Mouse (Mus musculus) adrenal gland, postnatal 25 days (tissue): Measurements from ENCODE around the gene Mfsd12. TPM values are rescaled to one million over a fixed set of nuclear protein-coding genes. Genes with fewer than 3 reads are reported as not detected.

Experiments
- DNase-seq: peaks from one replicate; pipeline ENCODE4 v3.0.0; 2021; ENCODE audit warnings: mixed read lengths
- total RNA-seq: library from RNA; stranded (reverse); gene quantifications from 2 replicates; pipeline ENCODE4 v1.2.3, GENCODE M21; 2021

Gene Mfsd12
- total RNA-seq, 1 experiment from 2014 or later = 21.6 TPM

DNA sequence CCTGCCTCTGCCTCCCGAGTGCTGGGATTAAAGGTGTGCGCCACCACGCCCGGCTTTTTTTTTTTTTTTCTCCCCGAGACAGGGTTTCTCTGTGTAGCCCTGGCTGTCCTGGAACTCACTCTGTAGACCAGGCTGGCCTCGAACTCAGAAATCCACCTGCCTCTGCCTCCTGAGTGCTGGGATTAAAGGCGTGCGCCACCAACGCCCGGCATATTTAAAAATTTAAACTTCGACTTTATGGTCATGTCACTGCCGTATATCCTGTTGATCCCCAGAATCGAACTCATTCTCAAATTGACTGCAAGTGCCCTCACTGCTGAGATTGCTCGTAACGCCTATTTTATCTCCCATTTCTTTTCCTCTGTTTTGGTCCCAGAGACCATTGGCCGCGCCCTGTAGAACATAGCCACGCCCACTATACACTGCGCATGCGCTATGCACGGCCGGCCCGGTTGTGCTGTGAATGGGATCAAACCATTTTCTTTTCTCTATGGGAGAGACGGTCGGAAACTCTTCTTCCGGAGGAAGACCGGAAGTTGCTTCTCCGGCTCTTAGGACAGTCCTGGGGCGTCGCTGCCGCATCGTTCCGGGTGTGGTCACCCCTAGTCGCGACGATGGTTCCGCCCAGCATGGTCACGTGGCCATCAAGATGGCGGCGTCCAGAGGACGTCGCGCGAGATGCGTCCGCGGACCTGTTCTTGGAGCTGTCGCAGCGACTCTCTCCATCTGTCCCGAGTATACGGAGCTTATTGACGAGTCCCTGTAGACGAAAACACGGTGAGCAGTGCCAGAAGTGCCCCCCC lies 26.7 kb downstream of the Mfsd12 start, which contains the start of the genes Dohh and Gm48551:
Gene Dohh (plus strand): TSS at position 627 of the 803 bp plus-strand sequence.
Gene Gm48551 (plus strand): TSS at position 665 of the 803 bp plus-strand sequence.
- DNase-seq = peak; percentile 99

DNA sequence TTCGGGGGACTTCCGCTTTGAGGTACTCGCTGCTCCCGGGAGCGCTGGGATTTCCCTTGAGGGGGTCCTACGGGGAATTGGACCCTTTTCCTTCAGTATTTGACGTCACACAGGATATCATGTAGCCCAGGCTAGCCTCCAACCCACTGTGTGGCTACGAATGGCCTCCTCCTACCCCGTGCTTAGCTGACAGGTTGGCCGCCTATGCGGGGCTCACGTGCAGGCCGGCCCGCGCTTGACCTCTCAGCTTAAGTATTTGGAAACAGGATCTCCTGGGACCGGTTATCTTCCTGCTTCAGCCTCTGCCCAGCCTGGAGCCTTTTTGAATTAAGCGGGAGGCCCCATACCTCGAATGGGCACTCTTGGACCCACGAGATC lies 27.3 kb downstream of the Mfsd12 start:
- no peak for DNase-seq

DNA sequence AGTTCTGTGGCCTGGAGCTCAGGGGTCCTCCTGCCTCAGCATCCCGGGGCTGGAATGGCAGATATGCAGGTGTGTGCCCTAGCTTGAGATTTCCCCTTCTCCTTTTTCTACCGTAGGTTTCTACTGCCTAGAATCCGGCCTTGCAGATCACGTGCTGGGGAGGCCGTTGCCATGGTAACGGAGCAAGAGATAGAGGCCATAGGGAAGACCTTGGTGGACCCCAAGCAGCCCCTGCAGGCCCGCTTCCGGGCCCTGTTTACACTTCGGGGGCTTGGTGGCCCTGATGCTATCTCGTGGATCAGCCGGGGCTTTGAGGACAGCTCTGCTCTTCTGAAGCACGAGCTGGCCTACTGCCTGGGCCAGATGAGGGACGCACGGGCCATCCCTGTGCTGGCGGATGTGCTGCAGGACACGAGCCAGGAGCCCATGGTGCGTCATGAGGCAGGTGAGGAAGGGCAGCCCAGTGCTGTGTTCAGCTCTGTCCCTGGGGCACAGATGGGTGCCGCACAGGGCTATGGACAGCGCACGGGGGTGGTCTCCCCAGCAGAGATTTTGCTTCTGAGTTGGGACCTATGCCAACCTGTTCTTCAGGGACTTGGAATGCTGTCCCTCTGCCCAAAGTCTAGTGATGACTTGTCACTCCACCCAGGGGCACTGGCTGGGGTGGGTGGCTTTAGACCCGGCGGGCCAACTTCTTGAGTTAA lies 28.5 kb downstream of the Mfsd12 start:
- no peak for DNase-seq

DNA sequence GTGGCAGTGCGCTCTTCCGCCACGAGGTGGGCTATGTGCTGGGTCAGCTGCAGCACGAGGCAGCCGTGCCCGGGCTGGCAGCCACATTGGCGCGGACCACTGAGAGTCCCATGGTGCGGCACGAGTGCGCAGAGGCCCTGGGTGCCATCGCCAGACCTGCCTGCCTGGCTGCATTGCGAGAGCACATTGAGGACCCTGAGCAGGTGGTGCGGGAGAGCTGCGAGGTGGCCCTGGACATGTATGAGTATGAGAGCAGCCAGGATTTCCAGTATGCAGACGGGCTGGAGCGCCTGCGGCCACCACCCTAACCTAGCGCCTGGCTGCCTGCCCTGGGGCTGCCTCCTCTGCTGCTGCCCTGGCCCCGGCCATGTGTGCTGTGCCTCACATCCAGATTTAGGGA lies 30.4 kb downstream of the Mfsd12 start:
- no peak for DNase-seq

DNA sequence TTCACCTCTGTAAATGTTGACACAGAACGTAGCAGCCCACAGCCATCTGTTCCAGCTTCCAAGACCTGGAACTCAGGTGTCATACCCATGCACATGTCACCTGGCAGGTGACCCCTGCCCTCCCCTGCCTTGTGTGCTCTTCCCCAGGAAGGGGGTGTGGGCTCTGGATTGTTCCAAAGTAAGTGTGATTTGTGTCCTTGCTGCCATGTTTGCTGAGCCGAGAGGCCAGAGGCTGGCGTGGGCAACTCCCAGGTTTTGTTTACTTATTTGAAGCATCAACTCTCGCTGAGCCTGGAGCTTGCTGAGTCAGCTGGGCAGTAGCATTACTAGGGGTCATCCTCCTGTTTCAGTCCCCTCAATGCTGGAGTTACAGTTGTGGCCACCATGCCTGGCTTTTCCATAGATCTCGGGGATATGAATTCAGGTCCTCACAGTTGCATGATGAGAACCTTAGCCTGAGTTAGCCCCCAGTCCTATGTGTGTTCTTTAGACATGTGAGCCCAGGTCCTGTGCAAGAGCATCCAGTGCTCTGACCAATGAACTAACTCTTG lies 31.3 kb downstream of the Mfsd12 start, which contains the start of gene Gm48552:
Gene Gm48552 (plus strand): TSS at position 501 of the 551 bp plus-strand sequence.
- DNase-seq = no peak

DNA sequence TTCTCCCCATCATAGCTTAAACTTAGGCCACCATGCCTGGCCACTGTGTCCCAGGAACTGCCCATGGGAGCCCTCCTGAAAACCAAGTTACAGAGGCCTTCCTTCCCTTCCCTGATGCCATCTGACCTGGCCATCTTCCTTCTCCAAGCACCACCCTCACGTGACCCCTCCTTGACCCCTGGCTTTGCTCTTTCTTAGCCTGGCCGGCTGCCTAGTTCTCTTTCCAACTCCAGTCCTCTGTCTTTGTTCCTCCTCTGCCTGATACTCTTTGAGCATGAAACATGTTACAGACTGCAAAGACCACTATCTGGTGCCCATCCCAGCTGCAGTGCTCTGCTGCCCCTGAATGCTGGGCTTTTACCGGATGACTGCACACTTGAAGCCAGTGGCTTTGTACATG lies 32.1 kb downstream of the Mfsd12 start:
- peak; percentile 53 for DNase-seq

DNA sequence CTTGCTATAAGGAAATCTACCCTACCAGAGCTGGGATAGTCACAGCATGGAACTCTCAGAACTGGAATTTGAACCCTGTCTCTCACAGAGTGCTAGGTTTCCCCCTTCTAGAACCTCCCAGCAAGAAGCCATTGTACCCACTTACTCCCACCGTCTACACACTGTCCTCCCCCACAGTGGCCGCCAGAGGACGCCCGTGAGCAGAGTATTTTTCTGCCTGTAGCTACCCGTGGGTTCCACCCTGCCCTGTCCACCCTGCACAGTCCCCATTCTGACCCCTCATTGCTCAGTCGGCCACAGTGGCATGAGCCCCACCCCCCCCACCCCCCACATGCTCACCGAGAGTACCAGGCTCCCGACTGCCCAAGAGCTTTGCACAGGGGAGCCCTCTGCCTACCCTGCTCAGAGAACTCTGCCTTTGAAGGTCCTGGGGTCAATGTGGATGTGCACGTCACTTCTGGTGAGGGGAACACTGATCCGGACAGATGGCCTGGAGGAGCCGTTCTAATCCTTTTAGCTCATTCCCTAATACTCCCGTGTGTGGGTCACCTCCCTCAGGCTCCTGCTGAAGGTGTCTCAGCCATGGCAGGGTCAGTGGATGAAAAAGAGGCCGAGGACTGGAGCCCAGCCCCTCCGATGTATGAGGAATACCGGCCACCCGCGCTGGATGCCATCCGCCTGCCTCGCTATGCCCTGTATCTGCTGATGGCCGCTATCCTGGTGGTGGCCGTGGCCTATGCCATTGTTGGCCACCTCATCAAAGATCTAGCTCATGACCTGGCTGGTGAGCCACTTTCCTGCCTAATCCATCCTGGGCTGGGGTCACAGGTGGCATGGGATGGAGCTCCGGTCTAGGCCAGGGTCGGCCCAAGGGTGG lies 32.7 kb downstream of the Mfsd12 start:
- peak; percentile 82 for DNase-seq

DNA sequence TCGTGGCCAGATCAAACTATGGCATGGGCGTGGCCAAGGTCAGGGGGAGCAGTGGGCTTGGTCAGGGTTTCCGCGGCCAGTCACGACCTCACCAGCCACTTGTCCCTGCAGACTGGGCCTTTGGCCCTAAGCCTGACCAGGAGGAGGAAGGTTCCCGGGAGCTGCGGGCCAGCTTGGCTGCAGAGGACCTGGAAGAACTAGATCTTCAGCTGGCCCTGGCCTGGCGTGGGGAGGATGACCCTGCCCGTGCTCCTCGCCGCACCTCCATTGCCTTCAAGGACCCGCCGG lies 33.3 kb downstream of the Mfsd12 start:
- DNase-seq = no peak

DNA sequence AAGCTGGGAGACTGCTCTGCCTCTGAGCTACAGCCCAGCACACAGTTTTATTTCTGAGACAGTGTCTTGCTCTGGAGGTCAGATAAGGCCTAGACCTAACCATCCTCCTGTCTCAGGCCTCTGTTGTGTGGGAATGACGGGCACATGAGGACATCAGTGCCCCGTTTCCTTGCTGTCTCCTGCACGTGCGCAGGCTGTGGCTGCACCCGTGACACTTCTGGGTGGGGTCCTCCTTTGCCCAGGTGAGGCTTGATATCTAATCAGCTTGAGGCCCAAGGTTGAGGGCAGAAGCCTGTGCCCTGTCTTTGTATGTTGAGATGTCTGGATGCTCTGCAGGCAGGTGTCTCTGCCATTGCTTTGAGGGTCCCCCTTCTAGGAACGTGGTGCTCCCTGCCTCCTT lies 35.0 kb downstream of the Mfsd12 start:
- DNase-seq = no peak

DNA sequence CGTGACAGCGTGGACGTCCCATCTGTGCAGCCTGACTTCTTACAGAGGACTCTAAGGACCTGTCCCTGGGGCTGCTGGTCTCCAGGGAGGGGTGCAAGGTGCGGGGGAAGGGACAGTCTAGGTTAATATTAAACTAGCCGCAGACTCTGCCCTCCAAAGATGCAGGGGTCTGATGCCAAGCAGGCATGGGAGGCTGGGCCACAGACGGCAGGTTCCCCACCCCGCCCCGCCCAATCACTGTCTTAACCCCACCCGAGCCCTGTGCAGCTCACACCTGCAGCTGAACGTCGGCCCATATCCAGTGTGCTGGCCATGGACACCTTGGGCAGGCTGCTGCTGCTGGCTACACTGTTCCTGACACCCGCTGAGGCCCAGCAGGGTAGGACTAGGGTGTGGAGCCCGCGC lies 35.5 kb downstream of the Mfsd12 start, which contains the start of gene Smim24:
Gene Smim24 (plus strand): TSS at position 271 of the 405 bp plus-strand sequence.
- no peak for DNase-seq

DNA sequence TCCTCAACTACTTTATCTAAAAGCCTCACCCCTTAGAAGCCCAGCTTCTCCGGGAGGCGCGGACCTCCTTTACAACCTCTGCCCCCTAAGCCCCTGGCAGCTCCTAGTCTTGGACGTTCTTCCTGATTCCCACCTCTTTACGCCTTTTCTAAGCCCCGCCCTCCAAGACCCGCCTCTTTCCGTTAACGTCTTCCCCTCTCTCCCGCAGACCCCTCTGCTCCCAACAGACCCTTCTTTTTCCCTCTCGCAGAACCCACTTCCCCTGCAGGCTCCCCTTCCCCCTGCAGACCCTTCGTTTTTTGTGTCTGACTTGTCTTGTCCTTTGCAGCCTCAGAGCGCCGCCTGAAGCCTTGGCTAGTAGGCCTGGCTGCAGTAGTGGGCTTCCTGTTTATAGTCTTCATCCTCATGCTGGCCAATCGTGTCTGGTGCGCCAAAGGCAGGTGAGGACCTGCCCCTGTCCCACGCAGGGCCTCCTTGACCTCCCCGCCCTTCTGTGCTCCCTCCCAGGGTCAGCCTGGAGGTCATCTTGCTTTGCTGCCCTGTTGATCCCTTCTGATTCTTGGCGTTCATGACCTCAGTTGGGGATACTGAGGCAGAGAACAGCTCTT lies 36.3 kb downstream of the Mfsd12 start:
- DNase-seq = no peak

DNA sequence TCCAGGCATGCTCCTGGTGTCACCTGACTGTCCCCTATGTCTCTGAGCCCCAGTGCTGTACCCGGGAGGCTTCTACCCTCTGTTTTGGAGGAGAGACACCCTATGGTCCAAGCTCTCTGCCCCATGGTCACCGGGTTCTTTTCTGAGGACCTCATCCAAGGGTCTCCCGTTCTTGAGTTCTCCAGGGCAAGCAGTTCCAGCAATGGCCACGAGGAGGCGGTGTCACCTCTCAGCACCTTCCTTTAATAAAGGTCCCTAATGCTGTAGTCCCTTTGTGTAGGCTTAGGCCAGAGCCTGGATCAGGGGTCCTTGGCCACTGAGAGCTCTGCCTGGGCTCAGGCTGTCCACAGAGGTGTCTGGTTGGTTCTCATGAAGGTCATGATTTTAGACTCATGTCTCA lies 37.8 kb downstream of the Mfsd12 start:
- DNase-seq = peak; percentile 64

DNA sequence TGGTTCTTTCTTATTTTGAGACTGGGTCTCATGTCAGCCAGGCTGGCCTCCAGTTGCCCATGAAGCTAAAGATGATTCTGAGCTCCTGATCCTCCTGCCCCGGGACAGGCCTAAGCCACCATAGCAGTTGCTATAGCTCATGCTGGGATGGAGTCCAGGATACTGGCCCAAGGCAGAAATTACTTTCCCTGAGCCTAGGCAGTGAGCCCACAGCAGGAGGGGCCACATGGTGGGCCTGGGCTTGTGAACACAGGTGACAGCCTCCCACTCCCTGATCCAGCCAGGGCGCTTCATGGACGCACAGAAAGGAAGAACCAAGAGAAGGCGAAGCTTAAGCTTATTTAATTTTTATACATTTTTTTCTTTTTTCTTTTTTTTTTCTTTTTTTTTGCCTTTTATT lies 38.6 kb downstream of the Mfsd12 start:
- no peak for DNase-seq

DNA sequence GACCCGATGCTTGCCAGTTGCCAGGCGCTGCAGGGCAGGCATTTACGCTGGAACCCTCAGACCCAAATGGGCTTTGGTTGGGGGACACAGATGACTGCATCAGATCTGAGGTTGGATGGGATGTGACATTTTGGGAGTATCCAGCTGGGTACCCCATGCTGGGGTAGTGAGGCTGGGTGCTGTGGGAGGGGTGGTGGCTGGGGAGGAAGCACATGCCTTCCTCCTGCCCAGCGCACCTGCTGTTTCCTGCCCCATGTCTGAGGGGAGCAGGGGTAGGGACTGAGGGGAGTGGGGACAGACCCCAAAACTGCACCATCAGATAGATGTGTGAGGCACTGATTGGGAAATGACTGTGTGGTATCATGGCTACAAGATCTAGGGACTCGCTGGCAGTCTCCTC lies 39.5 kb downstream of the Mfsd12 start:
- DNase-seq = no peak

DNA sequence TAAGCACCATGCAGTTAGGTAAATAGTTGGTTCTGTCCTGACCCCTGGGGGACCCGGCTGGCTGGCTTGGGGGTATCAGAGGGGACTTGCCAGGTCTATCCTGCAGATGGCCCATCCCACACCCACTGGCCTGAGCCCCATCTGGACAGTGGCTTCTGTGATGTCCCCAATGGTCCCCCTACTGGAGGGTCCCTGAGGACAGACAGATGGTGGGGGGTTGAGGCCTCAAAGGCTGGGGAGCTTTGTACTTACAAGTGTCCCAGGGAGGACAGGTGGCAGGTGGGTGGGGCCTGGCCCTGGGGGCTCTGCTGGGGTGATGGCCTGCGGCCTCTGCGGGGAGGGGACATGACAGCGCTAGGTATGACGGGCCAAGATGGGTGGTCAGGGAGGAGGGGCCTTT lies 42.0 kb downstream of the Mfsd12 start:
- DNase-seq = no peak

DNA sequence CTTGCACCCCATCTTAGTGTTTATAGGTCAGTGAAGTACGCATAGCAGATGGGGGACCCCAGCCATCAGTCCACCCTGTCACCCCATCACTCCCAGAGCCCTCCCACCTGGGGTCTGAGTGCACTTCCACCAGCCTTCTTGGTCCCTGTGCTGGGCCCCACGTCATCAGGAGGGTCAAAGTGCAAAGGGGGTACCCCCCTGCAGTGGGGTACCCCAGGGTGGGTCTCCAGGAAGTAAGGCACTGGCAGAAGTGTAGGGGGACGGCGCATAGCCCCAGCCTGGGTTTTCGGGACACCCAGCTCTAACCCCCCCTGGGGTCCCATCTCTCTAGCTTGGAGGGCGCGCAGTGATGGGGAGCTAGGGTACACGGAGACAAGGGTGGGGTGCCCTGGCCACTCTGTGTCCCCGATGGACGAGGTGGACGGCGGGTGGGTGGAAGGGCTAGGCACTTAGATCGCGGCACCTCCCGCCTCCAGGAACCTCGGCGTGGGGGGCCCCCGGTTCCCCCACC lies 42.6 kb downstream of the Mfsd12 start:
- no peak for DNase-seq

DNA sequence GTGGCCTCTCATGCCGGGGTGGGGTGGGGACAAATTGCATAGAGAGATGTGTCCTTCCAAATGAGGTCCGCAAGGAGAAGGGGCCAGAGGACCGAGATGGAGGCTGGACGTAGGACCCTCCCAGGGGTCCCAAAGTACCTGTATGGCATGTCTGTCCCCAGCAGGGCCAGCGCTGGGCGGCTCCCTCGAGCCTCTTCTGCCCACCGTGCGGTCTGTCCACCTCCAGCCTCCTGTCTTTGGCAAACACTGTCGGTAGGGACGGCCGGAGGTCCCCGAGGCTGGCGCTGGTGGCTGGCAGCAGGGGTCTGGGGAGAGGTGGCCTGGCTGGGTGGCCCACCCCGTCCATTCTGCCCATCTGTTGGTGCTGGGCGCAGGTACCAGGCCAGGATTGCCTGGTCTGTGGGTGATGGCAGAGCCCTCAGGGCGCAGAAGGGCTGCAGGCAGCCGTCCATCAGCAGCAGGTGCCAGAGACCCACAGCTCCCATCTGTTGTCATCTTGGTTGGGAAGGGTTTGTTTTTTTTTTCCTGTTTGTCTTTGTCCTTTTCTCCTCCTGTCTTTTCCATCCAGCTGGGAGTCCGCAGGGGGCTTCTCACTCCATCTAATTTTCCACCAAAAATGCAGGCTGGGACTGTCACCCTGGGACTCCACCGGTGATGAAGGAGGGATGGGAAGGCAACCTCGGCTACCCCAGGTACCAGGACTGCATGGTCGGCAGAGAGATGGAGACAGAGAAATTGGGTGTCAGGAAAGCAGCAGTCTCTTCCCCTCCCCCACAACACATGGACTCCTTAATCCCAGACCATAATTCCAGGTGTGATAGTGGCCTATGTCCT lies 43.3 kb downstream of the Mfsd12 start:
- DNase-seq = no peak

DNA sequence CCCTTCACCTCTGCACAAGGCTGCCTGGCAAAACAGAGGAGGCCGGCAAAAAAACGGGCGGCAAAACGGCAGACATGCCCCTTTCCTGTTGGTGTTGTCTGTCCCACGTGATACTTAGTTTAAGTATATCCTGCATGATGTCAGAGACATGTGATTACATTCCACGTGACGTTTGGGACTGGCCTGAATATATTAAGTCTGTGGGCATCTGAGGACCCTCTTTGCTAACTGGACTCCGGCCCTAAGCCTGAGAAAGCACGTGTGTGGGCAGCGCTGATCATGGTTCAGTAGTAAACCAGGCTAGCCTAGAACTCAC lies 43.9 kb downstream of the Mfsd12 start:
- no peak for DNase-seq

DNA sequence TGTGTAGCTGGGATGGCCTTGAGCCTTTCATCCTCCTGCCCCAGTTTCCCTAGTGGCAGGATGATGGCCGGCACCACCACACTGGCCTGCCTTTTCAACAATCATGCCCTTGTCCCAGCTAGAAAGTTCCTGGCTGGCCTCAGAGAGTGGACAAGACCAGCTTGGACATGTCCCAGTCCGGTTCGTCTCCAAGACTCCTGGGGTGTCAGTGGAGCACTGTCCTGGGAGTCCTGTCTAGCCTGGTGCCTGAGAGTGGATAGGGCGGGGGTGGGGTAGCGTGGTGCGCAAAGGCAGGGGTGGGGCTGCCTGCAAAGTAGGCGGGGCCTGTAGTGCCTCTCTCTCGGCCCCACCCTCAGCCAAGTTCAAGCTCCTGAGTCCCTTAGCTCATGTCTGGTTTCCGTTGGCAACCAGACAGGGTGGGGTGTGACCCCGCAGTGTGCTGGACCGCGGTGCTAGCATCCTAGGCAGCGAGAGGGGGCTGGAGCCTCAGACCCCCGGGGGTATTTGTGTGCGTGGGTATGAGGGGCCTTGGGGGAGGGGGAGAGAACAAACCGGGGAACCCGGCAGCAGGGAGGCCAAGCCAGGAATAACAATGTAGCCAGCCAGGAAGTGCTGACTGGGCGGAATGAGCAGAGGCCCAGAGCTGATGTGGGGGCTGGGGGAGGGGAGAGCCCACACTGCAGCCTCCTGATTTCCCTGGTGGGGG lies 44.4 kb downstream of the Mfsd12 start:
- peak; percentile 50 for DNase-seq

DNA sequence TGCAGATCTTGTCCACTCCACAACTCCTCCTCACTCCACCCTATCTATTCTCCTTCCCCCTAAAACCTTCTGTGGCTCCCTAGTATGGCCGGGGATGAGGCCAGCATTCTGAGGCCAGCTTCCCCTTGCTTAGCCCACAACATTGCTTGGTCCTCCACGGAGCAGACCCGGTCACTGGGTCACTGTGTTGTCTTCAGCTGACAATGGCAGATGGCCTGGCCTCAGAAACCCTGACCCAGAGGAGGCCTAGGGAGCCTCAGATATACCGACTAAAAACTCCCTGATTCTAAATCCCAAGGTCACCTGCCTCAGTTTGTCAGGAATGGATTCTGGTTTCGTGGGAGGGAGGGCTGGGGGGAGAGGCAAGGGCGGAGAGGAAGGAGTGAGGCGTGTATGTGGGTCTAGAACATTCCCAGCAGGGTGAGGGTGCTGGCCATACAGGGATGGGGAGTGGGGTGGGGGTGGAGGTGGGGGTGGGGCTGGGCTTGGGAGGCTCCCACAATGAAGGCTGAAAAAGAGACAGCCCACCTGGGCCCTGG lies 45.0 kb downstream of the Mfsd12 start:
- no peak for DNase-seq
